In the genomic region with DNA sequence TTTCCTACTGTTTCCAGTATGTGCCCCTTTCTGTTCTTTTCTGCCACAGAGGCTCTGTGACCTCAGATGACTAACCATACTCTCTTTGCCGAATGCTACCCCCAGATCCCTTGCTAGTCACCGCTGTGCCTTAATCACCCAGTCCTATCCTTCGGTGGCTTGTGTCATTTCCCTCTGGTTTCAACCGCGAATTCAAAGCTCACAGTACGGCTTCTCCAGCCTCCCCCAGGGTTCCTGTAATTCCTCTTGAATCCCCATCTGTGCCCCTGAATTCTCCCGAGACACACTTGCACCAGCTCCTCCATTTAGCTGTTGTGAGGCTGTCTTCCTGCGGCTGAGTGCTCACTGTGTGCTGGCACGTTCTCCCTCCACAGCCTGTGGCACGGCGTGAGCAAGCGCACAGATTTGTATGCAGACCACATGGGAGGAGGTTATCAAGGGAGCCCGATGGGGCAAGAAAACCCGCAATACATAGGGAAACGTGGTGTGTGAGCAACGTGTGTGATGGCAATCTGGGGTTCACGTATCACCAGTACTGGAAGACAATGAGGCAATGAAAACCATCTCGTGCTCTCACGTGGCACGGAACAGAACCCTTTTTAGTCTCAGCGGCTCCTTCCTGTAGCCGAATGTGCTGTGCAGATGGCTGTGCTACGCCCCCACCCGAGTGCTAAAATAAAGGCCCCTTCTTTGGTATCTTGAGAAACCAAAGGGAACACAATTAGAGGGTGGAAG, we compare ENCODE assay signal across 8 mouse cellular contexts.
A peak's percentile ranks its signal among the peaks of the same experiment; 100 is the strongest.
DNase-seq lines count a peak whose midpoint lies in the region; ATAC-seq lines count a peak whose summit lies in the region.

No protein-coding gene starts in this region.

- H3K4me3 ChIP-seq in embryonic facial prominence, embryonic 13.5 days: peak overlapping the region; percentile 34
- peak overlapping the region; percentile 45 for H3K4me3 ChIP-seq in hindbrain, embryonic 10.5 days

- no peaks in the 10 kb centered on the region for H3K36me3 ChIP-seq in embryonic facial prominence, embryonic 13.5 days
- no peaks in the 10 kb centered on the region for H3K36me3 ChIP-seq in hindbrain, embryonic 10.5 days

- intact Hi-C loops in left cerebral cortex, postnatal 4 days (cut with DNase I): loop anchor here (5.0 kb wide), 1 partner anchor 64 kb away; no protein-coding TSS in a partner anchor

- peaks cover 17% of the 10 kb centered on the region for H3K4me1 ChIP-seq in embryonic facial prominence, embryonic 13.5 days
- H3K4me1 ChIP-seq in hindbrain, embryonic 10.5 days (replicated peaks): peaks cover 17% of the 10 kb centered on the region

- WGBS in embryonic facial prominence, embryonic 13.5 days: 2% methylated on average over 24 of the region's 24 CpGs
- 3% methylated on average over 24 of the region's 24 CpGs for WGBS in hindbrain, embryonic 10.5 days

- DNase-seq in A20 (ENCODE audit: low read depth, low spot score): peak; percentile 87
- DNase-seq in R1 (ENCODE audit: low read depth, low spot score): peak; percentile 36
- peak; percentile 58 for DNase-seq in hindbrain, embryonic 10.5 days (ENCODE audit: low spot score)
- peak; percentile 56 for DNase-seq in left cerebral cortex, postnatal 4 days
- peak; percentile 7 to 26 for DNase-seq in natural killer cell, adult 2 months (ENCODE audit: low spot score in 2 of 2)
- peak; percentile 19 to 25 for DNase-seq in thymus, postnatal 36 days
- no peak for DNase-seq in kidney, adult 18-20 months

- H3K4me2 ChIP-seq in embryonic facial prominence, embryonic 13.5 days: peak overlapping the region; percentile 71

- H3K9me3 ChIP-seq in embryonic facial prominence, embryonic 13.5 days: no peaks in the 10 kb centered on the region
- no peaks in the 10 kb centered on the region for H3K9me3 ChIP-seq in hindbrain, embryonic 10.5 days

- ATAC-seq in embryonic facial prominence, embryonic 13.5 days (ENCODE audit: insufficient number of reproducible peaks, insufficient read depth, low FRiP score, low TSS enrichment, low read depth): no peak; the same call in 1 of the 2 replicates

- peak overlapping the region; percentile 58; the same call in 1 of the 2 replicates for H3K9ac ChIP-seq in embryonic facial prominence, embryonic 13.5 days

- H3K27ac ChIP-seq in embryonic facial prominence, embryonic 13.5 days: peak overlapping the region; percentile 57; the same call in 1 of the 2 replicates
- peak overlapping the region; percentile 74 for H3K27ac ChIP-seq in hindbrain, embryonic 10.5 days

- H3K27me3 ChIP-seq in embryonic facial prominence, embryonic 13.5 days: no peaks in the 10 kb centered on the region; the same call in none of the 2 replicates
- H3K27me3 ChIP-seq in hindbrain, embryonic 10.5 days (ENCODE audit: insufficient read depth, poor library complexity, severe bottlenecking): peaks cover 29% of the 10 kb centered on the region
